Mouse (Mus musculus) cerebellum, adult 2 months (tissue): ENCODE results near the gene Atxn2.

ENCODE experiments used
- CTCF ChIP-seq: fragments of 200-500 bp; IDR thresholded peaks from 2 replicates; pipeline ENCODE4 v1.5.1; 2011; ENCODE audit warnings: low read depth, mild to moderate bottlenecking, control low read depth, low read length, moderate library complexity, borderline replicate concordance; ENCODE audit not compliant: insufficient read depth
- POLR2A ChIP-seq: fragments of 200-500 bp; IDR thresholded peaks from 2 replicates; pipeline ENCODE4 v1.6.1; 2011; ENCODE audit warnings: low read length, control low read depth, borderline replicate concordance; ENCODE audit not compliant: insufficient read depth

- no peak for TF ChIP-seq POLR2A
- TF ChIP-seq CTCF = no peak
Measured at GRCm38 (mm10) chr5:121813744-121814143, 102.6 kb downstream of the Atxn2 start.
